Mouse (Mus musculus): ENCODE measurements around the gene Maff. TPM values are rescaled to one million over a fixed set of nuclear protein-coding genes. Genes with fewer than 3 reads are reported as not detected.
A peak's percentile ranks its signal among the peaks of the same experiment; 100 is the strongest.

The Maff gene
- polyA plus RNA-seq, 1 experiment from 2014 or later: 1.1 TPM

GRCm38 (mm10) chr15:79324373-79324772 is 22.0 kb upstream of the Maff start:
- WGBS: 92% methylated on average over 3 of the region's 3 CpGs
- H3K27ac ChIP-seq: peak overlapping the region; percentile 36
- no peaks in the 10 kb centered on the region for H3K27me3 ChIP-seq (ENCODE audit: insufficient read depth, poor library complexity, severe bottlenecking)
- DNase-seq (ENCODE audit: low spot score): no peak
- no peaks in the 10 kb centered on the region for H3K9me3 ChIP-seq
- H3K4me3 ChIP-seq: no peak overlapping the region
- H3K36me3 ChIP-seq: no peaks in the 10 kb centered on the region
- peaks cover 58% of the 10 kb centered on the region for H3K4me1 ChIP-seq (replicated peaks)

GRCm38 (mm10) chr15:79325742-79326141 is 20.7 kb upstream of the Maff start:
- 91% methylated on average over 3 of the region's 3 CpGs for WGBS
- H3K4me1 ChIP-seq (replicated peaks): peaks cover 58% of the 10 kb centered on the region
- peak overlapping the region; percentile 95 for H3K27ac ChIP-seq

GRCm38 (mm10) chr15:79326264-79326663 is 20.2 kb upstream of the Maff start:
- DNase-seq (ENCODE audit: low spot score): no peak
- H3K4me3 ChIP-seq: no peak overlapping the region

More at GRCm38 (mm10) chr15:79325742-79326141, 20.7 kb upstream of the Maff start:
- no peaks in the 10 kb centered on the region for H3K27me3 ChIP-seq (ENCODE audit: insufficient read depth, poor library complexity, severe bottlenecking)
- H3K36me3 ChIP-seq: no peaks in the 10 kb centered on the region
- H3K4me3 ChIP-seq: no peak overlapping the region
- H3K9me3 ChIP-seq: no peaks in the 10 kb centered on the region
- DNase-seq (ENCODE audit: low spot score): no peak

GRCm38 (mm10) chr15:79326971-79327961 is 19.2 kb upstream of the Maff start:
- 11% methylated on average over 20 of the region's 20 CpGs for WGBS
- H3K9me3 ChIP-seq: no peaks in the 10 kb centered on the region
- DNase-seq (ENCODE audit: low spot score): peak; percentile 54
- peak overlapping the region; percentile 69 for H3K4me3 ChIP-seq
- H3K4me1 ChIP-seq (replicated peaks): peaks cover 58% of the 10 kb centered on the region
- H3K27me3 ChIP-seq (ENCODE audit: insufficient read depth, poor library complexity, severe bottlenecking): no peaks in the 10 kb centered on the region
- no peaks in the 10 kb centered on the region for H3K36me3 ChIP-seq
- peak overlapping the region; percentile 95 for H3K27ac ChIP-seq

More at GRCm38 (mm10) chr15:79326264-79326663, 20.2 kb upstream of the Maff start:
- H3K27ac ChIP-seq: peak overlapping the region; percentile 95
- no peaks in the 10 kb centered on the region for H3K27me3 ChIP-seq (ENCODE audit: insufficient read depth, poor library complexity, severe bottlenecking)
- 74% methylated on average over 4 of the region's 4 CpGs for WGBS
- no peaks in the 10 kb centered on the region for H3K9me3 ChIP-seq
- H3K36me3 ChIP-seq: no peaks in the 10 kb centered on the region
- H3K4me1 ChIP-seq (replicated peaks): peaks cover 58% of the 10 kb centered on the region

- Histone ChIP-seq H3K4me1 (replicated peaks) (peaks cover 50% of the 10 kb centered on the region), H3K27ac (peak within 1 kb of the TSS; percentile 95), H3K27me3 (ENCODE audit: insufficient read depth, poor library complexity, severe bottlenecking) (no peaks in the 10 kb centered on the region), H3K4me3 (peak within 1 kb of the TSS; percentile 69), H3K9me3 (no peaks in the 10 kb centered on the region), H3K36me3 (no peaks in the 10 kb centered on the region)
- 5% methylated on average over 46 of the region's 46 CpGs for WGBS
- DNase-seq (ENCODE audit: low spot score): peak; percentile 100
Observed at GRCm38 (mm10) chr15:79328058-79328938, 18.1 kb upstream of the Maff start, which contains the start of gene Pla2g6. Gene Pla2g6, minus strand, starts transcription at chr15:79328390.

GRCm38 (mm10) chr15:79328939-79329275 is 17.5 kb upstream of the Maff start:
- 91% methylated on average over 4 of the region's 4 CpGs for WGBS
- no peaks in the 10 kb centered on the region for H3K36me3 ChIP-seq
- H3K9me3 ChIP-seq: no peaks in the 10 kb centered on the region
- H3K4me1 ChIP-seq (replicated peaks): peaks cover 44% of the 10 kb centered on the region
- H3K27me3 ChIP-seq (ENCODE audit: insufficient read depth, poor library complexity, severe bottlenecking): no peaks in the 10 kb centered on the region
- DNase-seq (ENCODE audit: low spot score): no peak
- H3K4me3 ChIP-seq: no peak overlapping the region
- H3K27ac ChIP-seq: peak overlapping the region; percentile 95; the same call in 1 of the 2 replicates

- Histone ChIP-seq H3K27ac (no peak overlapping the region), H3K36me3 (no peaks in the 10 kb centered on the region), H3K9me3 (no peaks in the 10 kb centered on the region), H3K4me1 (replicated peaks) (peaks cover 38% of the 10 kb centered on the region), H3K4me3 (no peak overlapping the region), H3K27me3 (ENCODE audit: insufficient read depth, poor library complexity, severe bottlenecking) (no peaks in the 10 kb centered on the region)
- no peak for DNase-seq (ENCODE audit: low spot score)
- WGBS: 98% methylated on average over 6 of the region's 6 CpGs
Observed at GRCm38 (mm10) chr15:79329346-79329978, 17.0 kb upstream of the Maff start.

- peaks cover 38% of the 10 kb centered on the region for H3K4me1 ChIP-seq (replicated peaks)
- no peaks in the 10 kb centered on the region for H3K9me3 ChIP-seq
- H3K4me3 ChIP-seq: no peak overlapping the region
- H3K36me3 ChIP-seq: no peaks in the 10 kb centered on the region
- no peak for DNase-seq (ENCODE audit: low spot score)
- H3K27me3 ChIP-seq (ENCODE audit: insufficient read depth, poor library complexity, severe bottlenecking): no peaks in the 10 kb centered on the region
- 90% methylated on average over 6 of the region's 6 CpGs for WGBS
- H3K27ac ChIP-seq: no peak overlapping the region
Observed at GRCm38 (mm10) chr15:79329979-79330363, 16.4 kb upstream of the Maff start.

GRCm38 (mm10) chr15:79330521-79330920 is 15.9 kb upstream of the Maff start:
- DNase-seq (ENCODE audit: low spot score): no peak
- Histone ChIP-seq H3K27me3 (ENCODE audit: insufficient read depth, poor library complexity, severe bottlenecking) (no peaks in the 10 kb centered on the region), H3K4me3 (no peak overlapping the region), H3K9me3 (no peaks in the 10 kb centered on the region), H3K4me1 (replicated peaks) (peaks cover 38% of the 10 kb centered on the region), H3K27ac (no peak overlapping the region), H3K36me3 (no peaks in the 10 kb centered on the region)
- WGBS: 69% methylated on average over 4 of the region's 4 CpGs

- no peak overlapping the region for H3K4me3 ChIP-seq
- WGBS: 83% methylated on average over 4 of the region's 4 CpGs
- H3K27ac ChIP-seq: no peak overlapping the region
- DNase-seq (ENCODE audit: low spot score): no peak
- peaks cover 15% of the 10 kb centered on the region for H3K4me1 ChIP-seq (replicated peaks)
- no peaks in the 10 kb centered on the region for H3K36me3 ChIP-seq
- H3K27me3 ChIP-seq (ENCODE audit: insufficient read depth, poor library complexity, severe bottlenecking): no peaks in the 10 kb centered on the region
- no peaks in the 10 kb centered on the region for H3K9me3 ChIP-seq
Observed at GRCm38 (mm10) chr15:79333409-79333808, 13.0 kb upstream of the Maff start.

- no peak for DNase-seq (ENCODE audit: low spot score)
- H3K4me3 ChIP-seq: no peak overlapping the region
- no peaks in the 10 kb centered on the region for H3K27me3 ChIP-seq (ENCODE audit: insufficient read depth, poor library complexity, severe bottlenecking)
- H3K9me3 ChIP-seq: no peaks in the 10 kb centered on the region
- H3K27ac ChIP-seq: peak overlapping the region; percentile 14
- H3K4me1 ChIP-seq (replicated peaks): peaks cover 15% of the 10 kb centered on the region
- 65% methylated on average over 7 of the region's 7 CpGs for WGBS
- no peaks in the 10 kb centered on the region for H3K36me3 ChIP-seq
Observed at GRCm38 (mm10) chr15:79335061-79335655, 11.3 kb upstream of the Maff start.

GRCm38 (mm10) chr15:79338978-79339377 is 7.4 kb upstream of the Maff start:
- DNase-seq (ENCODE audit: low spot score): no peak
- WGBS: 78% methylated on average over 5 of the region's 5 CpGs
- no peak overlapping the region for H3K4me3 ChIP-seq
- no peak overlapping the region for H3K27ac ChIP-seq
- H3K9me3 ChIP-seq: no peaks in the 10 kb centered on the region
- H3K36me3 ChIP-seq: no peaks in the 10 kb centered on the region
- peaks cover 15% of the 10 kb centered on the region for H3K4me1 ChIP-seq (replicated peaks)
- no peaks in the 10 kb centered on the region for H3K27me3 ChIP-seq (ENCODE audit: insufficient read depth, poor library complexity, severe bottlenecking)
